In the genomic region with DNA sequence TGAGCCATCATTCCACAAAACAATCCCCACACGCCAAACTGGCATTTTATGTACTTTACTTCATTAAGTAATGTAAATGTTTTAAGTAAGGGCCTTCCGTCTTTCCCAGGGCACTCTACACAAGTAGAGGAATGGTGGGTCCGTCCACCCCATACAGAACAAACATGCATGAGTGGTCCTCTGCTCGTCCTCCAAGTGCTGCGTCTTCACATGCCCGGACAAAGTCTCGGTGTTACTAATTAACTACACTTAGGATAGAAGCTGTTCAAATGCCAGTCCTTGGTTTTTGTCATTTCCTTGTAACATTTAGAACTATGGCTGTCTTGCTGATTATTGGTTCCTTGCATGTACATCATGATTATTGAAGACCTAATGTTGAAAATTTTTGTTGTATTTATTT, we compare ENCODE assay signal across 29 mouse cellular contexts. TPM values are rescaled to one million over a fixed set of nuclear protein-coding genes. Genes with fewer than 3 reads are reported as not detected.
A peak's percentile ranks its signal among the peaks of the same experiment; 100 is the strongest.
DNase-seq lines count a peak whose midpoint lies in the region; ATAC-seq lines count a peak whose summit lies in the region.
"Had no signal": no experiment of that assay in that cellular context is flagged by ENCODE, and none has a peak within 500 bp of the region (broad histone marks: within the 10 kb centered on the region; RNA-seq: fewer than 3 reads in every experiment).

No protein-coding gene starts in this region.

- H3K4me2 ChIP-seq in kidney, embryonic 14.5 days (replicated peaks; ENCODE audit: low read depth, low read length): no peak overlapping the region
- H3K4me2 ChIP-seq in hindbrain, embryonic 14.5 days (replicated peaks): no peak overlapping the region
- H3K4me2 ChIP-seq: embryonic facial prominence, embryonic 13.5 days; forebrain, embryonic 12.5 days; forebrain, embryonic 15.5 days; heart, embryonic 12.5 days; heart, embryonic 15.5 days; hindbrain, embryonic 15.5 days had no signal

- H3K4me1 ChIP-seq in kidney, embryonic 14.5 days (ENCODE audit: control insufficient read depth, insufficient read depth, low read length): no peaks in the 10 kb centered on the region
- H3K4me1 ChIP-seq in hindbrain, embryonic 14.5 days (replicated peaks; ENCODE audit: control insufficient read depth, insufficient read depth, low read length): no peaks in the 10 kb centered on the region
- H3K4me1 ChIP-seq: embryonic facial prominence, embryonic 10.5 days; embryonic facial prominence, embryonic 13.5 days; forebrain, embryonic 12.5 days; forebrain, embryonic 15.5 days; heart, embryonic 12.5 days; heart, embryonic 15.5 days; hindbrain, embryonic 15.5 days had no signal

- H3K9me3 ChIP-seq in kidney, embryonic 14.5 days (ENCODE audit: control insufficient read depth, low read length): no peaks in the 10 kb centered on the region
- H3K9me3 ChIP-seq in hindbrain, embryonic 14.5 days (ENCODE audit: control insufficient read depth, low read length): no peaks in the 10 kb centered on the region
- H3K9me3 ChIP-seq: embryonic facial prominence, embryonic 10.5 days; embryonic facial prominence, embryonic 13.5 days; forebrain, embryonic 12.5 days; forebrain, embryonic 15.5 days; G1E; heart, embryonic 12.5 days; heart, embryonic 15.5 days; hindbrain, embryonic 15.5 days had no signal

- no peaks in the 10 kb centered on the region for H3K27me3 ChIP-seq in kidney, embryonic 14.5 days (ENCODE audit: control insufficient read depth, insufficient read depth, low read length)
- no peaks in the 10 kb centered on the region for H3K27me3 ChIP-seq in hindbrain, embryonic 14.5 days (ENCODE audit: control insufficient read depth, insufficient read depth, low read length)
- H3K27me3 ChIP-seq: embryonic facial prominence, embryonic 13.5 days; forebrain, embryonic 12.5 days; forebrain, embryonic 15.5 days; heart, embryonic 12.5 days; heart, embryonic 15.5 days; hindbrain, embryonic 15.5 days; Patski had no signal

- peaks cover 9% of the 10 kb centered on the region for H3K36me3 ChIP-seq in kidney, embryonic 14.5 days (ENCODE audit: control insufficient read depth, insufficient read depth, low read length)
- H3K36me3 ChIP-seq in hindbrain, embryonic 14.5 days (replicated peaks; ENCODE audit: control insufficient read depth, insufficient read depth): peaks cover 21% of the 10 kb centered on the region; the same call in 1 of the 2 replicates

- H3K9ac ChIP-seq in kidney, embryonic 14.5 days (ENCODE audit: low read depth, low read length): no peak overlapping the region
- H3K9ac ChIP-seq in hindbrain, embryonic 14.5 days: no peak overlapping the region
- H3K9ac ChIP-seq: embryonic facial prominence, embryonic 13.5 days; forebrain, embryonic 12.5 days; forebrain, embryonic 15.5 days; heart, embryonic 12.5 days; heart, embryonic 15.5 days; hindbrain, embryonic 15.5 days had no signal

- no peak overlapping the region for H3K4me3 ChIP-seq in kidney, embryonic 14.5 days (ENCODE audit: low read length)
- H3K4me3 ChIP-seq in hindbrain, embryonic 14.5 days (replicated peaks; ENCODE audit: low read length): no peak overlapping the region
- H3K4me3 ChIP-seq: embryonic facial prominence, embryonic 10.5 days; embryonic facial prominence, embryonic 13.5 days; erythroblast, embryonic 14.5 days; forebrain, embryonic 12.5 days; forebrain, embryonic 15.5 days; heart, embryonic 12.5 days; heart, embryonic 15.5 days; hindbrain, embryonic 15.5 days had no signal

- WGBS in kidney, embryonic 14.5 days: 81% methylated on average over 7 of the region's 7 CpGs
- WGBS in hindbrain, embryonic 14.5 days: 82% methylated on average over 7 of the region's 7 CpGs

- DNase-seq in kidney, adult 18-20 months: peak; percentile 33
- peak; percentile 57 for DNase-seq in kidney, adult 9 months
- no peak for DNase-seq in kidney, adult 11 months
- DNase-seq in ZHBTc4 (ENCODE audit: low read depth, low spot score): peak; percentile 29
- DNase-seq in hindbrain, embryonic 14.5 days (ENCODE audit: low spot score): no peak
- DNase-seq in heart, postnatal 4 days: no peak
- DNase-seq: adrenal gland, adult 8-10 months; adrenal gland, postnatal 25 days; cerebellum, adult 11-12 months; cerebellum, adult 8-10 months; cerebellum, postnatal 10 days; cerebellum, postnatal 36 days; embryo, embryonic 11 days; gastrocnemius, postnatal 25 days; heart, adult 18-20 months; heart, postnatal 10 days; heart, postnatal 36 days had no signal

- no peak overlapping the region for H3K27ac ChIP-seq in kidney, embryonic 14.5 days (ENCODE audit: low read depth, low read length)
- no peak overlapping the region for H3K27ac ChIP-seq in hindbrain, embryonic 14.5 days
- H3K27ac ChIP-seq: embryonic facial prominence, embryonic 10.5 days; embryonic facial prominence, embryonic 13.5 days; forebrain, embryonic 12.5 days; forebrain, embryonic 15.5 days; heart, embryonic 15.5 days; hindbrain, embryonic 15.5 days had no signal

- no peak for ATAC-seq in kidney, embryonic 14.5 days (ENCODE audit: low FRiP score, low TSS enrichment)
- no peak for ATAC-seq in hindbrain, embryonic 14.5 days (ENCODE audit: low FRiP score)
- ATAC-seq: activated CD4-positive, CD25-positive, alpha-beta regulatory T cell, adult 4 months; forebrain, embryonic 15.5 days; Patski had no signal

RNA-seq across cellular contexts. Expression of gene Psme4, which starts 21.2 kb away (rescaled TPM):
- 34.0 and 35.5 TPM in 2 replicates for polyA plus RNA-seq in kidney, embryonic 14.5 days (2014; fragmentation: Nextera tagmentation; extraction: Ambion mirVana)
- polyA plus RNA-seq in hindbrain, embryonic 14.5 days (2014; fragmentation: Nextera tagmentation; extraction: Ambion mirVana): 19.0 and 26.6 TPM in 2 replicates
- total RNA-seq in heart, postnatal 4 days (2021): 10 to 100 TPM; 67.1 to 70.4 TPM

Comparison
In these comparisons a context has a peak if more than half of its experiments do, and no peak if none do; other contexts are left out.
1. DNase-seq: peak in kidney, adult 18-20 months (single experiment), kidney, adult 9 months (single experiment) and ZHBTc4 (single experiment); none in kidney, adult 11 months (single experiment), hindbrain, embryonic 14.5 days (single experiment) and heart, postnatal 4 days (single experiment).